Mouse (Mus musculus): ENCODE measurements around the gene Blm.

DNA sequence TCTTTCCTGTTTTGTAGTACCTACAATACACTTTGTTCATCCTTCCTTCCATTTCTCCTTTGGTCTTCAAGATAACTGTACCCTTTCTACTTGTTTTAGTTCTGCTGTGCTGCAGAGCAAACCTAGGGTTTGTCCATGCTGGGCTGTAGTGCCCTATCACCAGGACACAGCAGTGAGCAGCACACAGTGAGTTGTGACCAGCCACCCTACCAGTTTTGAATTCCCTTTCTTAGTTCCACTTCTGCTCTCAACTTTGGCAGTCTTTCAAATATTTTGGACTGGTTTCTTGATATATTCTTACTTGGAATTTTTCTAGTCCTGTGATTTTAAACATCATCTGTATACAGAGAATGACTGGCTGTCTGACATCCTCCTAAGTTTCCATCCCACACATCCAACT lies 34.8 kb downstream of the Blm start:
- no peak for TF ChIP-seq GATA1 (IDR thresholded peaks at IDR 0.05; ENCODE audit: low read length)
- TF ChIP-seq TAL1 (IDR thresholded peaks at IDR 0.05; ENCODE audit: low read length) = no peak

Data from erythroblast, embryonic 14.5 days (primary cell).